Mouse (Mus musculus): Measurements from ENCODE around the gene Fbln2.

DNA sequence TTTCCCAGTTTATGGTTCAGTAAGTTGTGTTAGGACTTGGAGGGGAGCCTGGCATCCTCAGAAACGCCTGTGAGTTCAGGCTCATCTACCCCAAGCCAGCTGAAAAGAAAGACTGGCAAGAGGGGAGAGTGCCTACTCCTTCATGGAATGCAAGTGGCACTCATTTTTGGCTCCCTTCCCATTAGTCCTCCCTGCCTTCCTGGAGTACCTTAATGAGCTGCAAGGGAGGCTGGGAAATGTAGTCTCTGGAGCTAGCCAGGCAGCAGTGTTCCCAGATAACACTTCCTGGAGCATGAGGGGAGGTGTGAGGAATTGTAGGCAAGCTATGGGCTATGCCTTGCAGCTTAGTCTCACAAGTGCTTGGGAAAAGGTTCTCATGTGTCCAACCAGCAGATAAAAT lies 95.7 kb downstream of the Fbln2 start:
- TF ChIP-seq CTCF (IDR thresholded peaks at IDR 0.05) (no peak), EP300 (IDR thresholded peaks at IDR 0.05; ENCODE audit: insufficient read depth, low read depth, low read length) (no peak), POLR2A (IDR thresholded peaks at IDR 0.05; ENCODE audit: insufficient read depth, low read depth, low read length) (no peak)

All from heart, adult 2 months (tissue).